Mouse (Mus musculus) kidney, postnatal 0 days (tissue): ENCODE data around the gene Alg9. TPM values are rescaled to one million over a fixed set of nuclear protein-coding genes. Genes with fewer than 3 reads are reported as not detected.

Experiments used
- ATAC-seq: fragments of 200-750 bp; cut with Nextera tagmentation; replicated peaks from 2 replicates; pipeline ENCODE4 v1.8.0; 2017; ENCODE audit warnings: low read depth, moderate number of reproducible peaks, moderate TSS enrichment, moderate library complexity; ENCODE audit not compliant: low FRiP score
- DNase-seq: peaks from one replicate; pipeline ENCODE4 v3.0.0-alpha.2; 2016; ENCODE audit warnings: low spot score
- H3K27ac ChIP-seq: fragments of 300-500 bp; sonication (generic); 2 replicates; pipeline ENCODE4 v1.5.1; 2014; ENCODE audit warnings: mild to moderate bottlenecking
- H3K27me3 ChIP-seq: fragments of 300-500 bp; sonication (generic); 2 replicates; pipeline ENCODE4 v1.6.1; 2014; ENCODE audit warnings: low read length, mixed read lengths; ENCODE audit not compliant: insufficient read depth
- H3K36me3 ChIP-seq: fragments of 300-500 bp; sonication (generic); 2 replicates; pipeline ENCODE4 v1.6.1; 2014; ENCODE audit warnings: low read length, mixed read lengths; ENCODE audit not compliant: insufficient read depth
- H3K4me1 ChIP-seq: fragments of 300-500 bp; sonication (generic); replicated peaks from 2 replicates; pipeline ENCODE4 v1.6.1; 2014; ENCODE audit warnings: antibody characterized with exemption, low read length, mixed read lengths; ENCODE audit not compliant: insufficient read depth
- H3K4me2 ChIP-seq: fragments of 300-500 bp; sonication (generic); 2 replicates; pipeline ENCODE4 v1.6.1; 2014; ENCODE audit warnings: mild to moderate bottlenecking, low read length, moderate library complexity, mixed read lengths
- H3K4me3 ChIP-seq: fragments of 300-500 bp; sonication (generic); replicated peaks from 2 replicates; pipeline ENCODE4 v1.5.1; 2014; ENCODE audit warnings: low read depth, low read length
- H3K9ac ChIP-seq: fragments of 300-500 bp; sonication (generic); 2 replicates; pipeline ENCODE4 v1.6.1; 2014; ENCODE audit warnings: low read depth, low read length
- H3K9me3 ChIP-seq: fragments of 300-500 bp; sonication (generic); replicated peaks from 2 replicates; pipeline ENCODE4 v1.6.1; 2016; ENCODE audit warnings: low read length, inconsistent platforms, mixed read lengths
- CTCF ChIP-seq: IDR thresholded peaks from 2 replicates; pipeline ENCODE4 v1.5.1; 2016; ENCODE audit warnings: antibody characterized with exemption, low read depth, mild to moderate bottlenecking, moderate library complexity
- WGBS: fragments of 180-500 bp; shearing (Covaris S2); extraction: QIAGEN DNeasy Blood & Tissue Kit; methylation state at CpG from one replicate; pipeline ENCODE4 v1.1.7; 2014; 5-methylcytosine and 5-hydroxymethylcytosine counted together
- polyA plus RNA-seq: library from polyadenylated mRNA; unstranded; fragments of >200 nt; fragmentation: Nextera tagmentation; extraction: Ambion mirVana; gene quantifications from 2 replicates; pipeline ENCODE4 v1.2.1, GENCODE M21; 2015

The Alg9 gene
- polyA plus RNA-seq, 1 experiment from 2014 or later, result 24.8 TPM

GRCm38 (mm10) chr9:50889964-50890363 lies 115.1 kb downstream of the Alg9 start:
- DNase-seq (no peak), ATAC-seq (no peak)
- H3K9me3 ChIP-seq, result no peaks in the 10 kb centered on the region
- peaks cover 20% of the 10 kb centered on the region for H3K4me1 ChIP-seq
- no peak for TF ChIP-seq CTCF
- H3K4me2 ChIP-seq, result no peak overlapping the region
- 66% methylated on average over 4 of the region's 4 CpGs for WGBS
- no peak overlapping the region for H3K27ac ChIP-seq
- no peaks in the 10 kb centered on the region for H3K27me3 ChIP-seq
- no peak overlapping the region for H3K9ac ChIP-seq
- H3K36me3 ChIP-seq, result 0 out of 2 replicates have a peak, but pooled peaks cover 3% of the 10 kb centered on the region
- no peak overlapping the region for H3K4me3 ChIP-seq

GRCm38 (mm10) chr9:50890494-50891090 lies 115.8 kb downstream of the Alg9 start:
- no peak for TF ChIP-seq CTCF
- H3K36me3 ChIP-seq, result 0 out of 2 replicates have a peak, but pooled peaks cover 10% of the 10 kb centered on the region
- no peak overlapping the region for H3K4me2 ChIP-seq
- peaks cover 14% of the 10 kb centered on the region; the same call in 1 of the 2 replicates for H3K4me1 ChIP-seq
- WGBS, result 81% methylated on average over 3 of the region's 3 CpGs
- H3K27me3 ChIP-seq, result no peaks in the 10 kb centered on the region
- H3K9me3 ChIP-seq, result no peaks in the 10 kb centered on the region
- no peak overlapping the region for H3K27ac ChIP-seq
- DNase-seq (no peak), ATAC-seq (no peak)
- H3K4me3 ChIP-seq, result no peak overlapping the region
- no peak overlapping the region for H3K9ac ChIP-seq

Other genes starting within 250 kb of the Alg9 start
- gene Pts, start 246.3 kb upstream of the Alg9 start, polyA plus RNA-seq, result 133 and 139 TPM in 2 replicates
- 3.7 and 5.2 TPM in 2 replicates for gene Il18, start 220.2 kb upstream of the Alg9 start, polyA plus RNA-seq
- gene Bco2, start 219.8 kb upstream of the Alg9 start, polyA plus RNA-seq, result 0.17 and 0.27 TPM in 2 replicates
- gene Tex12, start 213.7 kb upstream of the Alg9 start, polyA plus RNA-seq, result not detected in 2 replicates
- gene Sdhd, start 171.2 kb upstream of the Alg9 start, polyA plus RNA-seq, result 599 and 602 TPM in 2 replicates
- 406 and 483 TPM in 2 replicates for gene Timm8b, start 171.1 kb upstream of the Alg9 start, polyA plus RNA-seq
- gene Pih1d2, start 157.7 kb upstream of the Alg9 start, polyA plus RNA-seq, result 5.7 and 7.1 TPM in 2 replicates
- 25.7 and 26.0 TPM in 2 replicates for gene Nkapd1, start 157.6 kb upstream of the Alg9 start, polyA plus RNA-seq
- gene Dlat, start 115.2 kb upstream of the Alg9 start, polyA plus RNA-seq, result 84.6 and 86.5 TPM in 2 replicates
- 7.3 and 7.5 TPM in 2 replicates for gene Dixdc1, start 35.5 kb upstream of the Alg9 start, polyA plus RNA-seq
- 26.8 and 27.1 TPM in 2 replicates for gene 2310030G06Rik, start 28.5 kb upstream of the Alg9 start, polyA plus RNA-seq
- gene Cryab, start 23.7 kb upstream of the Alg9 start, polyA plus RNA-seq, result 198 and 233 TPM in 2 replicates
- gene Hspb2, start 22.7 kb upstream of the Alg9 start, polyA plus RNA-seq, result 5.5 and 7.4 TPM in 2 replicates
- 7.9 and 9.3 TPM in 2 replicates for gene Fdxacb1, start 6.8 kb upstream of the Alg9 start, polyA plus RNA-seq
- gene 1110032A03Rik, start 501 bp downstream of the Alg9 start, polyA plus RNA-seq, result 56.6 and 62.9 TPM in 2 replicates
- gene Ppp2r1b, start 70.3 kb downstream of the Alg9 start, polyA plus RNA-seq, result 36.6 and 43.6 TPM in 2 replicates
- gene Sik2, start 234.1 kb downstream of the Alg9 start, polyA plus RNA-seq, result 11.8 and 12.5 TPM in 2 replicates